ENCODE assay signal across 22 mouse cellular contexts in the genomic region with DNA sequence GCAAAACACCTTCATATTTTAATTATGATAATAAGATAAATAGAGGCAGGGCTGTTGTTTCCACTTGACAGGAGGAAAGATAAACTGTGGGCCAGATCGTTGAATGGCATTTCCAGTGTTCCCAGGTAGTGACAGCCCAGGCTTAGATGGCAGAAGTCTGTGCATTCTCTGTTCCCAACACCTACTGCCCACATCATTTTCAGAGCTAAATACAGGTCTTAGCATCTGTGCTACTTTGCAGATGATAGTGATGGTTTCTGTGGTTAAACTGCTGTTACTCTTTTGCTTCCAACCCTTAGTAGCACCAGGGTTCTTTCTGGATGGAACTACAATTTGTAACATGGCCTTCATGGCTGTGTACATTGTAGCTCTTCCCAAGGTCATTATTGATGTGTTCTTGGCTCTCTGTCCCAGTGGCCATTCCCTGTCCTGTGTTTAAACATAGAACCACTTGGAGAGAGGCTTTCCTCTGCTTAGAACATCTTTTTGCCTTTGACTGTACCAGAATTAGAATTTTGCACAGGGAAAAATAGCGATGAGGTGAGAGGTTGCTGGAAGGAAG. TPM values are rescaled to one million over a fixed set of nuclear protein-coding genes. Genes with fewer than 3 reads are reported as not detected.
DNase-seq lines count a peak whose midpoint lies in the region; ATAC-seq and TF ChIP-seq lines count a peak whose summit lies in the region.
"Had no signal": no experiment of that assay in that cellular context is flagged by ENCODE, and none has a peak within 500 bp of the region (broad histone marks: within the 10 kb centered on the region; RNA-seq: fewer than 3 reads in every experiment).

No protein-coding gene starts in this region.

- peaks cover 39% of the 10 kb centered on the region for H3K4me1 ChIP-seq in liver, adult 2 months (ENCODE audit: control insufficient read depth, insufficient read depth, low read length)
- no peaks in the 10 kb centered on the region for H3K4me1 ChIP-seq in liver, embryonic 11.5 days (replicated peaks; ENCODE audit: control insufficient read depth, insufficient read depth, low read length)
- H3K4me1 ChIP-seq: hindbrain, embryonic 12.5 days; midbrain, embryonic 13.5 days had no signal

- TF ChIP-seq POLR2A in liver, adult 2 months (IDR thresholded peaks at IDR 0.05; ENCODE audit: extremely low read depth, insufficient read depth, low read length), result no peak

- TF ChIP-seq CTCF in liver, adult 2 months (IDR thresholded peaks at IDR 0.05; ENCODE audit: low read depth, low read length), result no peak

- H3K36me3 ChIP-seq in liver, adult 2 months (ENCODE audit: control insufficient read depth, insufficient read depth, low read length), result 0 out of 2 replicates have a peak, but pooled peaks cover 5% of the 10 kb centered on the region
- H3K36me3 ChIP-seq in liver, embryonic 11.5 days (ENCODE audit: control insufficient read depth, insufficient read depth, low read length), result no peaks in the 10 kb centered on the region
- H3K36me3 ChIP-seq: hindbrain, embryonic 12.5 days; liver, embryonic 13.5 days; midbrain, embryonic 13.5 days had no signal

- H3K79me2 ChIP-seq in liver, adult 2 months (ENCODE audit: control insufficient read depth, insufficient read depth, low read length), result peaks cover 31% of the 10 kb centered on the region; the same call in 1 of the 2 replicates

- no peak overlapping the region for H3K9ac ChIP-seq in liver, adult 2 months (ENCODE audit: low read depth, low read length)
- H3K9ac ChIP-seq in liver, embryonic 11.5 days (ENCODE audit: low read depth, low read length), result no peak overlapping the region
- H3K9ac ChIP-seq: hindbrain, embryonic 12.5 days; liver, embryonic 13.5 days; midbrain, embryonic 13.5 days had no signal

- H3K27me3 ChIP-seq in liver, adult 2 months (ENCODE audit: control insufficient read depth, insufficient read depth, low read length), result no peaks in the 10 kb centered on the region
- H3K27me3 ChIP-seq in liver, embryonic 11.5 days (replicated peaks; ENCODE audit: control insufficient read depth, insufficient read depth, low read length), result no peaks in the 10 kb centered on the region
- H3K27me3 ChIP-seq: hindbrain, embryonic 12.5 days; liver, embryonic 13.5 days; midbrain, embryonic 13.5 days had no signal

- H3K4me3 ChIP-seq in liver, adult 2 months (ENCODE audit: insufficient read depth, low read depth, low read length), result no peak overlapping the region
- no peak overlapping the region for H3K4me3 ChIP-seq in liver, embryonic 11.5 days (ENCODE audit: low read depth, low read length)
- H3K4me3 ChIP-seq: erythroblast, embryonic 14.5 days; hindbrain, embryonic 12.5 days; liver, embryonic 13.5 days; midbrain, embryonic 13.5 days; myocyte had no signal

- H3K27ac ChIP-seq in liver, adult 2 months (replicated peaks; ENCODE audit: insufficient read depth, low read depth, low read length), result peak overlapping the region; percentile 71
- no peak overlapping the region for H3K27ac ChIP-seq in liver, embryonic 11.5 days (ENCODE audit: low read depth, low read length)
- H3K27ac ChIP-seq: hindbrain, embryonic 12.5 days; liver, embryonic 13.5 days; midbrain, embryonic 13.5 days had no signal

- WGBS in liver, adult 2 months, result 27% methylated on average over 2 of the region's 2 CpGs
- 74% methylated on average over 2 of the region's 2 CpGs for WGBS in liver, embryonic 11.5 days

- no peak for ATAC-seq in liver, embryonic 11.5 days (replicated peaks; ENCODE audit: low FRiP score)
- ATAC-seq: forebrain, embryonic 16.5 days; inflammation-experienced regulatory T-cells, adult 6 months; midbrain, embryonic 13.5 days had no signal

- intact Hi-C loops in left cerebral cortex, postnatal 25 days (cut with DNase I), result no loop called here

- H3K4me2 ChIP-seq in liver, embryonic 11.5 days, result no peak overlapping the region
- H3K4me2 ChIP-seq: hindbrain, embryonic 12.5 days; liver, embryonic 13.5 days; midbrain, embryonic 13.5 days had no signal

- DNase-seq in frontal cortex, adult 2 months (ENCODE audit: extremely low spot score in 1 of 2, low spot score in 1 of 2), result peak; percentile 67 to 72
- no peak for DNase-seq in frontal cortex, postnatal 14 days (ENCODE audit: low spot score in 2 of 2)
- peak; percentile 97 for DNase-seq in liver, adult 2 months (ENCODE audit: extremely low read depth, low read depth, low spot score)
- DNase-seq in liver, embryonic 11.5 days (ENCODE audit: low spot score), result no peak
- peak; percentile 28 to 37 for DNase-seq in adrenal gland, postnatal 36 days
- DNase-seq in left cerebral cortex, postnatal 25 days (ENCODE audit: low spot score in 2 of 2), result peak; percentile 40 to 85
- DNase-seq in spleen, postnatal 36 days (ENCODE audit: low spot score in 2 of 2), result no peak
- DNase-seq: B cell, adult 2 months; cerebellum, adult 18-20 months; cerebellum, postnatal 36 days; gastrocnemius, postnatal 25 days; kidney, adult 8-10 months; kidney, postnatal 25 days; liver, embryonic 13.5 days; retina, postnatal 1 day; thymus, adult 18-20 months had no signal

- no peaks in the 10 kb centered on the region for H3K9me3 ChIP-seq in liver, embryonic 11.5 days (ENCODE audit: control insufficient read depth, low read length)
- H3K9me3 ChIP-seq: hindbrain, embryonic 12.5 days; liver, embryonic 13.5 days; midbrain, embryonic 13.5 days had no signal

RNA-seq across cellular contexts. Expression of a gene that starts 31.5 kb away (rescaled TPM):
- polyA plus RNA-seq in frontal cortex, adult 2 months (2012; rRNA removed), result 11.8 and 12.6 TPM in 2 replicates
- 167 and 189 TPM in 2 replicates for total RNA-seq in liver, adult 2 months (2014; rRNA removed)
- 99.5 and 102 TPM in 2 replicates for polyA plus RNA-seq in liver, adult 2 months (2012; rRNA removed)
- polyA plus RNA-seq in liver, embryonic 11.5 days (2014; fragmentation: Nextera tagmentation; extraction: Ambion mirVana), result 7.9 and 10.6 TPM in 2 replicates
- total RNA-seq in adrenal gland, postnatal 36 days (2021), result 10 to 100 TPM; 39.7 to 68.0 TPM
- total RNA-seq in left cerebral cortex, postnatal 25 days (2021), result 10 to 100 TPM; 14.9 to 16.2 TPM
- polyA plus RNA-seq: erythroblast, embryonic 14.5 days had no signal

Comparison
In these comparisons a context has a peak if more than half of its experiments do, and no peak if none do; other contexts are left out.
1. DNase-seq: peak in frontal cortex, adult 2 months (2 of 2), liver, adult 2 months (single experiment), adrenal gland, postnatal 36 days (2 of 2) and left cerebral cortex, postnatal 25 days (2 of 2); none in frontal cortex, postnatal 14 days (0 of 2), liver, embryonic 11.5 days (single experiment) and spleen, postnatal 36 days (0 of 2).